Mouse (Mus musculus) small intestine, adult 2 months (tissue): ENCODE data around the gene Baz2b.

Experiments used
- CTCF ChIP-seq: fragments of 200-500 bp; IDR thresholded peaks from 2 replicates; pipeline ENCODE4 v1.5.1; 2012; ENCODE audit warnings: low read depth, mild to moderate bottlenecking, control low read depth, inconsistent platforms, low read length, moderate library complexity, mixed read lengths; ENCODE audit not compliant: insufficient replicate concordance, insufficient read length; ENCODE audit errors: extremely low read depth
- POLR2A ChIP-seq: fragments of 200-500 bp; IDR thresholded peaks from 2 replicates; pipeline ENCODE4 v1.6.1; 2012; ENCODE audit warnings: low read depth, mild to moderate bottlenecking, control low read depth, inconsistent platforms, low read length, moderate library complexity

DNA sequence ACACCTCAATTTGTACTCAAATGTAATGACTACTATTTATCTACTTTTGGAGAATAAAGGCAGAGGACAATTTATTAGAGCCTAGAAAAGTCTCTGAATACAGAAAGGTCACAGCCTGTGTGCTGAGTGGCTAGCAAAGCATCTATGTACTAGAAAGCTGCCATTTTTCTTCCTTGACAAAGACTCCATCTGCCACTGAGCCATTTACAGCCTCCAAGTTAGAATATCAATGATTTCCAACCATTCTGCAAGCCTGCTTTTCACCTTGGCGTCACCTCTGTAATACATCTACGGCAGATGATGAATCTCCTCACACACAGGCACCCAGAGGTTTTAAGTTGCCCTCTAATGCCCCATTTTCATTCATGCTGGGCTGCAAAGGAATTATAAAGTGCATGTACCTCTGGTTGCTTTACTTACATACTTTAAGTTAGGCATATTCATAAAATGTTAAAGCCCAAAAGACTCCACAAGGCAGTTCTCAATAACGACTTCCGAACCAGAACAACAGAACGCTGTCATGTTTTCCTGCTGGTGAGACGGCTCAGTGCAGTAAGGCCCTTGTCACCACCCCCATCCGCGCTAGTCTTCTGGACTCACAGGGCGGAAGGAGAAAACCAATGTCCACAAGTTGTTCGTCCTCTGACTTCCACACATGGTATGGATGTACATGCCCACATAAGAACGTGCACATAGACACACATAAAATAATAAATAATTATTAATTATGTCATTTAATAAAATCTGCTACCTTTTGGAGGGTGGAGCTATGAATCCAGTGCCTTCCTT, 156.2 kb downstream of the Baz2b start:
- no peak for TF ChIP-seq POLR2A
- TF ChIP-seq CTCF, result no peak
